Mouse (Mus musculus) liver, embryonic 12.5 days (tissue): ENCODE results near the gene Spdye4b. TPM values are rescaled to one million over a fixed set of nuclear protein-coding genes. Genes with fewer than 3 reads are reported as not detected.
"Not testable (repeated sequence)": the region's sequence is repeated elsewhere in the genome, so short reads cannot be mapped to it uniquely, and the experiment has no call there.

Experiments used
- ATAC-seq: fragments of 200-750 bp; cut with Nextera tagmentation; 2 replicates; pipeline ENCODE4 v1.8.0; 2017; ENCODE audit warnings: moderate number of reproducible peaks, mild to moderate bottlenecking, moderate library complexity
- H3K27ac ChIP-seq: fragments of 300-500 bp; sonication (generic); 2 replicates; pipeline ENCODE4 v1.5.1; 2016; ENCODE audit warnings: mild to moderate bottlenecking
- H3K27me3 ChIP-seq: fragments of 300-500 bp; sonication (generic); replicated peaks from 2 replicates; pipeline ENCODE4 v1.6.1; 2016; ENCODE audit warnings: mild to moderate bottlenecking, moderate library complexity
- H3K36me3 ChIP-seq: fragments of 300-500 bp; sonication (generic); 2 replicates; pipeline ENCODE4 v1.6.1; 2016; ENCODE audit warnings: mild to moderate bottlenecking, moderate library complexity
- H3K4me1 ChIP-seq: fragments of 300-500 bp; sonication (generic); 2 replicates; pipeline ENCODE4 v1.6.1; 2016
- H3K4me2 ChIP-seq: fragments of 300-500 bp; sonication (generic); 2 replicates; pipeline ENCODE4 v1.6.1; 2016; ENCODE audit warnings: mild to moderate bottlenecking, moderate library complexity
- H3K4me3 ChIP-seq: fragments of 300-500 bp; sonication (generic); 2 replicates; pipeline ENCODE4 v1.5.1; 2016; ENCODE audit warnings: mild to moderate bottlenecking, moderate library complexity
- H3K9ac ChIP-seq: fragments of 300-500 bp; sonication (generic); 2 replicates; pipeline ENCODE4 v1.6.1; 2016; ENCODE audit warnings: mild to moderate bottlenecking, moderate library complexity
- H3K9me3 ChIP-seq: fragments of 300-500 bp; sonication (generic); replicated peaks from 2 replicates; pipeline ENCODE4 v1.6.1; 2016; ENCODE audit warnings: mild to moderate bottlenecking, moderate library complexity
- WGBS: fragments of 180-500 bp; shearing (Covaris S2); methylation state at CpG from one replicate; pipeline ENCODE4 v1.1.7; 2016; ENCODE audit not compliant: insufficient replicate concordance; 5-methylcytosine and 5-hydroxymethylcytosine counted together
- polyA plus RNA-seq: library from polyadenylated mRNA; unstranded; fragments of >200 nt; fragmentation: Nextera tagmentation; extraction: Ambion mirVana; gene quantifications from 2 replicates; pipeline ENCODE4 v1.2.1, GENCODE M21; 2016

Spdye4b gene
- polyA plus RNA-seq: not detected in 2 replicates

DNA sequence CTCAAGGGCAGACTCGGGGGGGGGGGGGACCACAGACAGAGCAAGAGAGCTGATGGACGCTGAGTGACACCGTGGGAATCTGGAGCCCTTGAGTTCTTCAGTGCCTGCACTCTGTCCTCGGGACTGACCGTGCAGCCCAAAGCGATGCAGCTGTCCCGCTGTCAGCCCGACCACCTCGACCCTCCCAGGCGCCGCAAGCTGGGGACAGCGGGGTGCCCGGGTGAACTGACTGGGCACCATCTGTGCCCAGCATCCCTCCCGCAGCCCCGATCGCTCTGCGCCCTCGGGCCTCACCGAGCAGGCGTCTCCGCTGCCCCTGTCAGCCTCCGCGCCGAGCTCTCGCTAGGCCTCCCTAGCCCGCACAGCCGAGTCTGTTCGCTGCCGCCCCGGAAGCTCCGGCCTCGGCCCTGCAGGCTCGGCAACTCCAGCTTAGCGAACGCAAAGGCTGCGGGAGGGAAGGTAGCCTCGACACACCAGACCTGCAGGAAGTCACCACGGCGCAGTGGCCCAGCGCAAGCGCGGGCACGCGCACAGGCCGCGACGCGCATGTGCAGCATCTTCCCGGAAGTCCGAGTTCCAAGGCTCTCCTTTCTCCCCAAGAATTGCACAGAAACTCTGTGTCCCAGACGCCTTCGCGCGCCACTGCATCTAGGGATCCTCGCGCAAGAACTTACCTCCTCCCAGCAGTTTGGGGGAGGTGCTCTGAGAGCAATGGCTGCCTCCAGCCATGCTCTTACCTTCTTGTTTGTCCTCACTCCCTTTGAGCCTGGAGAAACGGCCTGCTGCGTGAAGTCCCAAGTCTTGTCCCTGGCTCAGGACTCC, at the start of gene Spdye4b, which contains the start of gene Rbak:
TSS of gene Spdye4b (plus strand) at position 763 of the 822 bp plus-strand sequence.
TSS of gene Rbak (minus strand) at position 521 of the 822 bp plus-strand sequence.
- H3K4me2 ChIP-seq: peak within 1 kb of the TSS; percentile 84
- peak within 1 kb of the TSS; percentile 69 for H3K9ac ChIP-seq
- H3K27ac ChIP-seq: 0 out of 2 replicates have a peak within 1 kb of the TSS, but pooled peaks have one; percentile 7
- under 1% methylated on average over 58 of the region's 58 CpGs for WGBS
- peaks cover 32% of the 10 kb centered on the region for H3K36me3 ChIP-seq
- H3K27me3 ChIP-seq: peaks cover 6% of the 10 kb centered on the region; the same call in 1 of the 2 replicates
- H3K4me3 ChIP-seq: peak within 1 kb of the TSS; percentile 62
- H3K9me3 ChIP-seq: peaks cover 9% of the 10 kb centered on the region
- ATAC-seq: peak; percentile 88
- peaks cover 21% of the 10 kb centered on the region for H3K4me1 ChIP-seq

DNA sequence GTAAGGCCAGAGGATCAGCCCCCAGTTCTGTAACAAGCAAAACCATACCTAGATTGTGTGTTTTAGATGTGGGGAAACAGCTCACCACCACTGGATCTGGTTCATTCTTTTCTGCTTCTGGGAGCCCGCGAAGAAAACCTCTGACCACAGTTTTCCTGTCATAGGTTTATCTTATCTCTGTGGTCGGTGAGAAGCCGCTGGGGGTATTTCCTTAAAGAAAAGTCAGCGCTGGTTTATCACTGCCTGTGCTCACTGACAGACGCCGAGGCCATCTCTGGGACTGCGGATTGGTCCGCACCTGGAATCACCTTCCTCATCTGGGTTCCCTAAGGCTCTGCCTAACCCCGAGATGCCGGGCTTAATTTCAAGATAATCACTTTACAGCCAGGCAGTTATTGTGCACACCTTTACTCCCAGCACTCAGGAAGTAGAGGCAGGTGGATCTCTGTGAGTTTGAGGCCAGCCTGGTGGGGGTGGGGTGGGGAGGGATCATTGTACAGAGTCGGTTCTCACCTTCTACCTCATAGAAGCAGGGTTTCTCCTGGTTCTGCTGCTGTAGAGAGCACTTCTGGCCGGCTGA, 47.8 kb upstream of the Spdye4b start:
- H3K27me3 ChIP-seq: peaks cover 44% of the 10 kb centered on the region
- ATAC-seq: no peak
- H3K9me3 ChIP-seq: no peaks in the 10 kb centered on the region
- no peak overlapping the region for H3K9ac ChIP-seq
- H3K36me3 ChIP-seq: no peaks in the 10 kb centered on the region
- WGBS: 14% methylated on average over 13 of the region's 13 CpGs
- H3K4me2 ChIP-seq: no peak overlapping the region; the same call in 1 of the 2 replicates
- H3K27ac ChIP-seq: no peak overlapping the region
- peaks cover 23% of the 10 kb centered on the region for H3K4me1 ChIP-seq
- H3K4me3 ChIP-seq: no peak overlapping the region

DNA sequence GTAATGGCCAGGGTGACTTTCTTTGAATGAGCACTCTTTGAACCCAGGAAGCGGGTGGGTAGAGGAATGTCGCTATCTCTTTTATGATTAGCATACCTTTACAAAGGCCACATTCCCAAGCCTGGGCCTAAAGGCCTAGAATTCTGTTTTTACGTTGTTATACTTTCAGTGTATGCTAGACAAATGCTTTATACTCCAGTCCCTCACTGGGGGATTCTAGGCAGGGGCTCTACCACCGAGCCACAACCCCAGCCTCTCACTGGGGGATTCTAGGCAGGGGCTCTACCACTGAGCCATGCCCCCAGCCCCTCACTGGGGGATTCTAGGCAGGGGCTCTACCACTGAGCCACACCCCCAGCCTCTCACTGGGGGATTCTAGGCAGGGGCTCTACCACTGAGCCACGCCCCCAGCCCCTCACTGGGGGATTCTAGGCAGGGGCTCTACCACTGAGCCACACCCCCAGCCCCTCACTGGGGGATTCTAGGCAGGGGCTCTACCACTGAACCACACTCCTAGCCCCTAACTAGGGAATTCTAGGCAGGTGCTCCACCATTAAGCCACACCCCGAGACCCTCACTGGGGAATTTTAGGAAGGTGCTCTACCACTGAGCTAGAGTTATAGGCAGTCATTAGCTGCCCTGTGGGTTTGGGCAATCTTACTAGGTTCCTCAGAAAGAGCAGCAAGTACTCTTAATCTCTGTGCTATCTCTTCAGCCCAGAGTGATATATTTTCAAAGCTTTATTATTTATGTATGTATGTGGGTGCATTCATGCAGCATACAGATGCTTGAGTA, 46.4 kb upstream of the Spdye4b start:
- 71% methylated on average over 4 of the region's 6 CpGs for WGBS
- not testable (repeated sequence) for H3K4me2 ChIP-seq, H3K9ac ChIP-seq, H3K36me3 ChIP-seq, H3K4me3 ChIP-seq, H3K9me3 ChIP-seq, ATAC-seq, H3K27ac ChIP-seq
- H3K4me1 ChIP-seq: peaks cover 23% of the 10 kb centered on the region
- H3K27me3 ChIP-seq: peaks cover 40% of the 10 kb centered on the region

DNA sequence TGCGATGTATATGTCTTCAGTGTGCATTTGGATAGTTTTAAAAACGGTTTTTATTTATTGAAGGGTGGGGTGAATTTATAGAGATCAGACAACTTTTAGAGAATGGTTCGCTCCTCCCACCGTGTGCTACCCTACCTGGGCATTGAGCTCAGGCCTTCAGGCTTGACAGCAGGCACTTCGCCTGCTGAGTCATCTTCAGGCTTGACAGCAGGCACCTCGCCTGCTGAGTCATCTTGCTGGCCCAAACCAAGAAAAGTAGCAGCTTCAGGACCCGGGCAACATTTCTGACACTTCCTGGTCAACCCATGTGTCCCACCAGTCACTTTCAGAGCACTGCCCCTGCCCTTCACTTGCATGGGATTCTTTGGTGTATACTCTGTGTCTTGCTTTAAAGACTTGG, 45.8 kb upstream of the Spdye4b start:
- H3K4me1 ChIP-seq: peaks cover 23% of the 10 kb centered on the region
- H3K27me3 ChIP-seq: peaks cover 40% of the 10 kb centered on the region
- ATAC-seq: peak; percentile 67; the same call in 1 of the 2 replicates
- no peak overlapping the region for H3K4me2 ChIP-seq
- WGBS: 51% methylated on average over 7 of the region's 7 CpGs
- H3K36me3 ChIP-seq: no peaks in the 10 kb centered on the region
- no peaks in the 10 kb centered on the region for H3K9me3 ChIP-seq
- H3K4me3 ChIP-seq: no peak overlapping the region
- peak overlapping the region; percentile 53; the same call in 1 of the 2 replicates for H3K27ac ChIP-seq
- no peak overlapping the region for H3K9ac ChIP-seq

DNA sequence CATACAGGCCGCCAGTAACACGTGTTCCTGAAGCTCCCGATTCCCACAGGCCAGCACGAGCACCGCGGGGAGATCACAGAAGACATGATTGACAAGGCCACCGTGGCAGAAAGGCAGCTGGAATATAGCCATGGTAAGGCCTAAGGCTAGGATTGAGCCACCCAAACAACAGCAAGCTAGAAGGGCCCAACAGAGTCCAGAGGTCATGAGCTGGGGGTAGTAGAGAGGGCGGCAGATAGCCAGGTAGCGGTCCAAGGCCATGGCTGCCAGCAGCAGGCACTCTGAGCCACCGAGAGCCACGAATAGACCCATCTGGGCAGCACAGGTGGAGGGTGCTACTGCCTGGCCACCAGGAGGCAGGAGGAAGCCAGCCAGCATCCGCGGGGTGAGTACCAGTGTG, 43.2 kb upstream of the Spdye4b start:
- no peaks in the 10 kb centered on the region for H3K9me3 ChIP-seq
- H3K4me3 ChIP-seq: no peak overlapping the region
- peaks cover 21% of the 10 kb centered on the region for H3K4me1 ChIP-seq
- whole genome bisulfite sequencing: 67% methylated on average over 13 of the region's 13 CpGs
- no peaks in the 10 kb centered on the region for H3K36me3 ChIP-seq
- no peak overlapping the region for H3K9ac ChIP-seq
- peaks cover 56% of the 10 kb centered on the region for H3K27me3 ChIP-seq
- no peak overlapping the region for H3K4me2 ChIP-seq
- no peak overlapping the region for H3K27ac ChIP-seq
- ATAC-seq: peak; percentile 40

DNA sequence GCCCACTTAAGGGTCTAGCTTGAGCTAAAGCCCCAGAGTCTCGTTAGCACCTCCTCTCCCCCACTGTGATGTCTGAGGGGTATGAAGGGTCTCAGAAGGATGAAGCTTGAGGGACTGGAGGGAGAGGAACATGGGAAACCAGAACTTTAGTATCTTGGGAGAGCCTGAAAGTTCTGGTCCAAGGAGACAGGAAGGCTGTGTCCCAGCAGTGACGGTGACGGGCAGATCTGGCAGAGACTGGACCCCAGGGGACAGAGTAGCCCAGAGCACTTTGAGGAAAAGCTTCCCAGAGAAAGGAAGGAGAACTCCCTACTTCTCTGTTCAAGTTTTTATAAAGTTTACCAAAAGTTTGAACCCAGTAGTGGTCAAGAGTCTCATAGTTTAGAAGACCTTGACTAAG, 33.3 kb upstream of the Spdye4b start, which contains the start of gene Olfr718-ps1:
TSS of gene Olfr718-ps1 (minus strand) at position 101 of the 400 bp plus-strand sequence.
- H3K4me3 ChIP-seq: no peak within 1 kb of the TSS
- WGBS: 53% methylated on average over 3 of the region's 3 CpGs
- H3K4me1 ChIP-seq: no peaks in the 10 kb centered on the region
- peaks cover 13% of the 10 kb centered on the region; the same call in 1 of the 2 replicates for H3K9me3 ChIP-seq
- H3K27me3 ChIP-seq: peaks cover 34% of the 10 kb centered on the region
- H3K27ac ChIP-seq: no peak within 1 kb of the TSS
- no peak within 1 kb of the TSS for H3K9ac ChIP-seq
- no peaks in the 10 kb centered on the region for H3K36me3 ChIP-seq
- no peak for ATAC-seq
- no peak within 1 kb of the TSS for H3K4me2 ChIP-seq

DNA sequence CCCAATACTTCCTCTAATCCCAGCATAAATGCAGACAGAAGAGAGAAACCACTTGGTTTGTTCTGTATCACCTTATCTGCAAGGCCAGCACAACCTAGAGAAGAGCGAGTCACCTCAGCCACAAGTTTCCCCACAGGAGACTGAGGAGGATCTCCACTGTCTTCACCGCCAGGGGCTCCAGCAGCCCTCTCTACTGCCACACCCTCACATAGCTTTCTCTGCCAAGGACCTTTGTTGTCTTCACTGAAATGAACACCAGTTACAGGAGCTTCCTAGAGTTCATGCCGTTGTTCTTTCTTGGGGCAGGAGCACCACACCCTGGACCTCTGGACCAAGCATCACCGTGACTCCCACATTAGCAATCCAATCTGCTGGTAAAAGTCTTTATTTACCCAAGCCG, 32.2 kb upstream of the Spdye4b start:
- WGBS: 65% methylated on average over 5 of the region's 5 CpGs
- Histone ChIP-seq H3K9ac (no peak overlapping the region), H3K4me1 (no peaks in the 10 kb centered on the region), H3K9me3 (peaks cover 13% of the 10 kb centered on the region; the same call in 1 of the 2 replicates), H3K27me3 (peaks cover 26% of the 10 kb centered on the region), H3K36me3 (no peaks in the 10 kb centered on the region), H3K4me2 (no peak overlapping the region), H3K27ac (no peak overlapping the region), H3K4me3 (no peak overlapping the region)
- ATAC-seq: no peak

DNA sequence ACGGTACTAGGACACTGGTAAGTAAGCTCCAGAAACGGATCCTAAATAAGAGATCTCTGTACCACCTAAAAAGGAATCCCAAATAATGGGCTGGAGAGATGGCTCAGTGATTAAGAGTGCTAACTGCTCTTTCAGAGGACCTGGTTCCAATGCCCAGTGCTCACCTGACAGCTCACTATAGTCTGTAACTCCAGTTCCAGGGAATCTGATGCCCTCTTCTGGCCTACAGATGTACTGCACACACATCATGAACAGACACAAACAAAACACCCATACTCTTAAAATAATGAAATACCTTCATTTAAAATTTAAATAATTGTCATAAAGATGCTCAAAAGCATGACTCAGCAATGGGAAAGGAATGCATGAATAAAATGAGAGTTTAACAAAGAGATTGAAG, 31.3 kb upstream of the Spdye4b start:
- H3K9me3 ChIP-seq: peaks cover 13% of the 10 kb centered on the region; the same call in 1 of the 2 replicates
- 71% methylated on average over 2 of the region's 2 CpGs for WGBS
- ATAC-seq: no peak

DNA sequence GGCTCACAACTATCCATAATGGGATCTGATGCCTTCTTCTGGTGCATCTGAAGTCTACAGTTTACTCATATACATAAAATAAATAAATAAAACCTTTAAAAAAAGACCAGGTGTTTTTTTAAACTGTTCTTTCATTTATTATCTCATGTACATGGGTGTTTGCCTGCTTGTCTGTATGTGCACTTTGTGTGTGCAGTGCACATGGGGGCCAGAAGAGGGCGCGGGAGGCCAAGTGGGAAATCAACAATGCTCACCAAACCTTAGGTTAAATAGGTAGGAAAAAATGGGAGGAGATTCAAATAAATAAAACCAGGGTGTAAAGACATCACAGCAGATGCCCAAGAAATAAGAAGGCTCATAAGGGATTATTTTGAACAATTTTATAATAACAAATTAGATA, 30.8 kb upstream of the Spdye4b start:
- H3K36me3 ChIP-seq: no peaks in the 10 kb centered on the region
- no peak overlapping the region for H3K4me3 ChIP-seq
- no peak overlapping the region for H3K4me2 ChIP-seq
- no peak overlapping the region for H3K27ac ChIP-seq
- H3K9me3 ChIP-seq: peaks cover 13% of the 10 kb centered on the region; the same call in 1 of the 2 replicates
- no peak overlapping the region for H3K9ac ChIP-seq
- no peak for ATAC-seq
- 71% methylated on average over 2 of the region's 2 CpGs for WGBS
- H3K4me1 ChIP-seq: no peaks in the 10 kb centered on the region
- peaks cover 18% of the 10 kb centered on the region; the same call in 1 of the 2 replicates for H3K27me3 ChIP-seq

More for the DNA sequence above, 31.3 kb upstream of the Spdye4b start:
- Histone ChIP-seq H3K9ac (no peak overlapping the region), H3K4me1 (no peaks in the 10 kb centered on the region), H3K36me3 (no peaks in the 10 kb centered on the region), H3K4me3 (no peak overlapping the region), H3K4me2 (no peak overlapping the region), H3K27ac (no peak overlapping the region), H3K27me3 (peaks cover 18% of the 10 kb centered on the region)

DNA sequence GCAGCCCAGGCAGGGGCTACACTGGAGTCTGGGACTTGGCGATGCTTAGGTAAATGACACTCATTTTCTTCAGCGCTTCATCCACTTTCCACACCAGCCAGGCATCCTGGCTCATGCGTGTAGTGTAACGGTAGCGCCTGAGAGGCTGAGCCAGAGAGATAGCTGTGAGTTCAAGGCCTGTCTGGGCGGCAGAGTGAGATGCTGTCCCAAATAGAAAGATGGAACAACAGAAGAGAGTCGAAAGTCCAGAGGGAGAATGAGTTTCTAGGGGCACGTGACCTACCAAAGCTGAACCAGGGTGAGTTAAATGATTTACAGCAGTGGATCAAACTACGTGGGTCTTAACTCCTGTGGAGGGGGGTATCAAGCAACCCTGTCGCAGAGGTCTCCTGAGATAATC, 27.1 kb upstream of the Spdye4b start:
- H3K27me3 ChIP-seq: peaks cover 37% of the 10 kb centered on the region
- no peak for ATAC-seq
- peaks cover 13% of the 10 kb centered on the region; the same call in 1 of the 2 replicates for H3K9me3 ChIP-seq
- H3K4me3 ChIP-seq: no peak overlapping the region
- no peak overlapping the region for H3K4me2 ChIP-seq
- H3K36me3 ChIP-seq: no peaks in the 10 kb centered on the region
- 75% methylated on average over 10 of the region's 10 CpGs for WGBS
- H3K27ac ChIP-seq: no peak overlapping the region
- H3K4me1 ChIP-seq: no peaks in the 10 kb centered on the region
- no peak overlapping the region for H3K9ac ChIP-seq

DNA sequence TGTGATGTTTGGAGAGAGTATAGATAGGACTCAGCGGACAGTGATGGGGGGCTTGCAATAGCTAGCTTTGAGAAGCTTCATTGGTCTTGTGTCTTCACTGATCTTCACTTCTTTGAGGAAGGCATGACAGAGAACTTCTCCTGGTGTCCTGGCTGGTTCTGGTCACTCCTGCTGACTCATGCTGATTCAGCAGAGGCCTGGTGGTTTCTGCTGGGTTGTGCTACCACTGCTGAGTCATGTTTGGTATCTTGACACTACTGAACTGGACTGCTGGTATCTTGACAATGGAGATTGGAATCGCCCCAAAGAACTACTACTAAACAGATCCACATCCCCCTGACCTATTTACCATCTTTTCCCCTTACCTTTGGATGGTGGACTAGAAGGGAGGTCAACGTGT, 25.3 kb upstream of the Spdye4b start:
- WGBS: 66% methylated on average over 3 of the region's 3 CpGs
- Histone ChIP-seq H3K9me3 (peaks cover 4% of the 10 kb centered on the region; the same call in 1 of the 2 replicates), H3K4me1 (no peaks in the 10 kb centered on the region), H3K4me3 (no peak overlapping the region), H3K36me3 (no peaks in the 10 kb centered on the region), H3K27me3 (peaks cover 53% of the 10 kb centered on the region), H3K9ac (no peak overlapping the region), H3K4me2 (no peak overlapping the region), H3K27ac (no peak overlapping the region)
- ATAC-seq: no peak
